Mouse (Mus musculus) hindbrain, embryonic 10.5 days (tissue): ENCODE data around the gene Cdiptos. TPM values are rescaled to one million over a fixed set of nuclear protein-coding genes. Genes with fewer than 3 reads are reported as not detected.

ENCODE experiments used
- DNase-seq: peaks from one replicate; pipeline ENCODE4 v3.0.0-alpha.2; 2017; ENCODE audit warnings: low spot score
- H3K27ac ChIP-seq: fragments of 300-500 bp; sonication (generic); 2 replicates; pipeline ENCODE4 v1.5.1; 2016; ENCODE audit warnings: mild to moderate bottlenecking, moderate library complexity
- H3K27me3 ChIP-seq: fragments of 300-500 bp; sonication (generic); 2 replicates; pipeline ENCODE4 v1.6.1; 2016; ENCODE audit warnings: mild to moderate bottlenecking; ENCODE audit not compliant: poor library complexity, insufficient read depth, severe bottlenecking
- H3K36me3 ChIP-seq: fragments of 300-500 bp; sonication (generic); 2 replicates; pipeline ENCODE4 v1.6.1; 2016; ENCODE audit warnings: mild to moderate bottlenecking, moderate library complexity
- H3K4me1 ChIP-seq: fragments of 300-500 bp; sonication (generic); replicated peaks from 2 replicates; pipeline ENCODE4 v1.6.1; 2016; ENCODE audit warnings: mild to moderate bottlenecking
- H3K4me3 ChIP-seq: fragments of 300-500 bp; sonication (generic); 2 replicates; pipeline ENCODE4 v1.5.1; 2016; ENCODE audit warnings: mild to moderate bottlenecking, moderate library complexity
- H3K9me3 ChIP-seq: fragments of 300-500 bp; sonication (generic); 2 replicates; pipeline ENCODE4 v1.6.1; 2016; ENCODE audit warnings: mild to moderate bottlenecking, moderate library complexity
- WGBS: fragments of 180-500 bp; shearing (Covaris S2); methylation state at CpG from one replicate; pipeline ENCODE4 v1.1.7; 2016; 5-methylcytosine and 5-hydroxymethylcytosine counted together
- polyA plus RNA-seq: library from polyadenylated mRNA; unstranded; fragments of >200 nt; fragmentation: Nextera tagmentation; extraction: Ambion mirVana; gene quantifications from 2 replicates; pipeline ENCODE4 v1.2.1, GENCODE M21; 2016

The Cdiptos gene
- polyA plus RNA-seq, 1 experiment from 2014 or later = 0.63 TPM

GRCm38 (mm10) chr7:127011051-127011450, 35.2 kb upstream of the Cdiptos start:
- DNase-seq = no peak
- H3K4me3 ChIP-seq = no peak overlapping the region
- WGBS = 88% methylated on average over 2 of the region's 2 CpGs
- peaks cover 46% of the 10 kb centered on the region for H3K36me3 ChIP-seq
- H3K4me1 ChIP-seq = peaks cover 44% of the 10 kb centered on the region
- H3K9me3 ChIP-seq = no peaks in the 10 kb centered on the region
- H3K27ac ChIP-seq = 0 out of 2 replicates have a peak overlapping the region, but pooled peaks have one; percentile 45
- H3K27me3 ChIP-seq = no peaks in the 10 kb centered on the region

DNA sequence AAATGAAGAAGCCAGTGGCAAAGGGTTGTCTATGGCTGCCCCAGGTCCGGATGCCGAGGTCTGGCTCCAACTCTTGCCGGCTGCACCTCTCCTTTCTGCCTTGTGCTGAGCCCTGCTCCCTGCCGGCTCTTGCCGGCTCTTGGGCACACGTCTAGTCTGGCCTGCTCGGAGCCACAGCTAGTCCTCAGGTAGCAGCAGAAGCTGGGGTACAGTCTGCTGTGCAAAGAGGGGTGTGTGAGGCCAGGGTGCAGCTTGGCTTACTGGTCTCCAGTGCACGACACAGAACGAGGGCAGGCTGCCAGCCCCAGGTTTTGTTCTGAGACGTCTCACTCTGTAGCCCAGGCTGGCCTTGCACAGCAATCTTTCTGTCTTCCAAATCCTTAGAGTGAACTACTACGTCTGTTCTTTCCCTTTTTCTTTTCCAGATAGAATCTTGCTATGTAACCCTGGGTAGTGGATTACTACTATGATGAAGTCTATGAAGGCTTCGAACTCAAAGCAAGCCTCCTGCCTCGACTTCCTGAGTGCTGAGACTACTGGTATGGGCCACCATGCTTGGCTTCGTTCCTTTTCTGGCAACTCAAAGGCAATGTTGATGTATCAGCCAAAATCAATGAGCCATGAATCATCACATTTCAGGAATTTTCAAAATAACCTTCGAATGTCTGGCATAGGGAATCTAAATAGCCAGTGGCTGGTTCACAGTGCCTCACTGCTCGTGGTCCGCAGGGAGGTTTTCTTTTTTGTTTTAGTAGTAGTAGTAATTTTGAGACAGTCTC, 33.6 kb upstream of the Cdiptos start:
- Histone ChIP-seq H3K4me1 (peaks cover 28% of the 10 kb centered on the region), H3K27ac (peak overlapping the region; percentile 76), H3K27me3 (no peaks in the 10 kb centered on the region), H3K4me3 (no peak overlapping the region), H3K36me3 (peaks cover 32% of the 10 kb centered on the region), H3K9me3 (no peaks in the 10 kb centered on the region)
- WGBS = 85% methylated on average over 17 of the region's 17 CpGs
- no peak for DNase-seq

DNA sequence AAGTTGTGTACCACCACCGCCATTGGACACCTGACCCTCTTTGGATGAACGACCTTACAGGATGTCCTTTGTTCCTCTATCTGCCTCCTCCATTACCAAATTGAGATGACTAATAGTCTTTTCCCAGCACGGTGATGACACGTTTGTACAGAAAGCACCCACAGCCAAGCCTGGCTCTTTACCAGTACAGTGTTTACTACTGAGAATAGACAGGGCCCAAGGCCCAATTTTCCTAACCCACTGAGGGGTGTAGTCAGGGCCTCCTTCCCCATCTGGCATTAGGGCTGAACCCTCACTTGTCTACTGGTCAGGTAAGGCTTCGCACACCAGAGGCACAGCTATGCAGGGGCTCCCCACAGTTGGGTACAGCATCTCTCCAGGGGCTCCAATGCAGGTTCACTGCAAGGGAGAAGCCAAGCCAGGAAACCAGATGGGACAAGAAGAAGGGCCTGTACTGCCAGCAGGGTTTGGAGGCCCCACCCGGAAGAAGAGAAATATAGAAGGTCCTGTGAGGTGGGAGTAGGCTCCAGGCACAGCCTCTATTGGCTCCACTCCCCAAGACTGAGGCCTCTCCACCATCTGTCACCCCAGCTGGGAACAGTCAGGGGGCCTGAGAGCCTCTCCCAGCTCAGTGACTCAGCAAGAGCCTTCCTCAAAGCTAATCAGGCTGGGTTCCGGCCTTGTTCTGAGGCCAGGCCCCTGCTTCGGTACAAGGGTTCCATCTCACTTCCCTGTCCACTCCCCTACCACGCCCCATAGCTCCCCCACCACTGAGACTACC, 32.5 kb upstream of the Cdiptos start:
- peaks cover 22% of the 10 kb centered on the region for H3K4me1 ChIP-seq
- H3K4me3 ChIP-seq = no peak overlapping the region
- H3K27ac ChIP-seq = peak overlapping the region; percentile 76
- no peaks in the 10 kb centered on the region for H3K9me3 ChIP-seq
- H3K36me3 ChIP-seq = peaks cover 21% of the 10 kb centered on the region
- H3K27me3 ChIP-seq = no peaks in the 10 kb centered on the region
- 69% methylated on average over 9 of the region's 9 CpGs for WGBS
- peak; percentile 30 for DNase-seq

GRCm38 (mm10) chr7:127007313-127008024, 31.6 kb upstream of the Cdiptos start:
- H3K27ac ChIP-seq = peak overlapping the region; percentile 40; the same call in 1 of the 2 replicates
- H3K9me3 ChIP-seq = no peaks in the 10 kb centered on the region
- H3K27me3 ChIP-seq = no peaks in the 10 kb centered on the region
- H3K4me1 ChIP-seq = peaks cover 17% of the 10 kb centered on the region
- DNase-seq = no peak
- peaks cover 11% of the 10 kb centered on the region for H3K36me3 ChIP-seq
- WGBS = 86% methylated on average over 6 of the region's 6 CpGs
- no peak overlapping the region for H3K4me3 ChIP-seq

GRCm38 (mm10) chr7:127004122-127004875, 28.4 kb upstream of the Cdiptos start:
- H3K27me3 ChIP-seq = no peaks in the 10 kb centered on the region
- 92% methylated on average over 4 of the region's 4 CpGs for WGBS
- H3K9me3 ChIP-seq = no peaks in the 10 kb centered on the region
- H3K4me3 ChIP-seq = no peak overlapping the region
- DNase-seq = no peak
- no peaks in the 10 kb centered on the region for H3K36me3 ChIP-seq
- no peak overlapping the region for H3K27ac ChIP-seq
- H3K4me1 ChIP-seq = peaks cover 11% of the 10 kb centered on the region

DNA sequence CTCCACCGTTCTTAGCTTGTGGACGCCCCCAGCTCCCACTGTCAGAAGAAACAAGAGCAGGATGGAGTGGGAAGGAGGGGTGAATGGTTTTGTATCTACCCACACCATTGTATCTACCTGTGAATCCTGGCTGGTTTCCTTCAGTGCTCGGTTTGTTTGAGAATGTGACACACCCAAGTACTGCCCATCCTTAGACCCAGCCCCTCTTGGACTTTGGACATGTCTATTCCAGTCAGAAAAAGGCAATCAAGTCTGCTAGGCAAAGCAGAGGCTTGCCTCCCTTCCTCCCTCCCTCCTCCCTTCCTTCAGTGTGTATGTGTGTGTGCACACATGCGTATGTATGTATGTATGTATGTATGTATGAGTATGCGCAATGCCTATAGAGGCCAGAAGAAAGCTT, 27.7 kb upstream of the Cdiptos start:
- Histone ChIP-seq H3K36me3 (no peaks in the 10 kb centered on the region), H3K27me3 (no peaks in the 10 kb centered on the region), H3K9me3 (no peaks in the 10 kb centered on the region), H3K27ac (no peak overlapping the region), H3K4me3 (no peak overlapping the region), H3K4me1 (peaks cover 5% of the 10 kb centered on the region)
- DNase-seq = no peak
- WGBS = 85% methylated on average over 5 of the region's 5 CpGs

DNA sequence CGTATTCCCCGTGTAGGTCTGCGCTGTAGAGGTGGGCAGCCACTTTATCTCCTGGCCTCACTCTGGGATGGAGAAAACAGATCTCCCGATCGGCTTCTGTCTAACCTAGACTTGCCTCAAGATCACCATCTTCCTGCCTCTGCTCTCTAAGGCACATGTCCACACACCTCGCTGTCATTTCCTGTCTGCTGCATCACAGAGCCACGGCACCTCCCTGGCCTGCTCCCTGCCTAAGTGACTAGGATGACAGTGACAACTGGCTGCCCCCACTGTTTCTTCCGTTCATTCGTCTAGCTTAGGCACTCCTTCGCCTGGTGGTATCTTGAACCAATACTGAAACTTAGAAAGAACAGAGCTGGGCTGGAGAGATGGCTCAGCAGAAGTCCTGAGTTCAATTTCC, 23.7 kb upstream of the Cdiptos start:
- Histone ChIP-seq H3K4me3 (no peak overlapping the region), H3K27ac (no peak overlapping the region), H3K36me3 (peaks cover 5% of the 10 kb centered on the region; the same call in 1 of the 2 replicates), H3K9me3 (peaks cover 4% of the 10 kb centered on the region; the same call in 1 of the 2 replicates), H3K4me1 (no peaks in the 10 kb centered on the region), H3K27me3 (no peaks in the 10 kb centered on the region)
- 85% methylated on average over 10 of the region's 10 CpGs for WGBS
- no peak for DNase-seq

- H3K27ac ChIP-seq = no peak overlapping the region
- DNase-seq = no peak
- WGBS = 76% methylated on average over 4 of the region's 4 CpGs
- H3K27me3 ChIP-seq = no peaks in the 10 kb centered on the region
- no peak overlapping the region for H3K4me3 ChIP-seq
- peaks cover 4% of the 10 kb centered on the region; the same call in 1 of the 2 replicates for H3K9me3 ChIP-seq
- peaks cover 5% of the 10 kb centered on the region; the same call in 1 of the 2 replicates for H3K36me3 ChIP-seq
- H3K4me1 ChIP-seq = peaks cover 11% of the 10 kb centered on the region
Measured at GRCm38 (mm10) chr7:126996449-126996848, 20.6 kb upstream of the Cdiptos start.

DNA sequence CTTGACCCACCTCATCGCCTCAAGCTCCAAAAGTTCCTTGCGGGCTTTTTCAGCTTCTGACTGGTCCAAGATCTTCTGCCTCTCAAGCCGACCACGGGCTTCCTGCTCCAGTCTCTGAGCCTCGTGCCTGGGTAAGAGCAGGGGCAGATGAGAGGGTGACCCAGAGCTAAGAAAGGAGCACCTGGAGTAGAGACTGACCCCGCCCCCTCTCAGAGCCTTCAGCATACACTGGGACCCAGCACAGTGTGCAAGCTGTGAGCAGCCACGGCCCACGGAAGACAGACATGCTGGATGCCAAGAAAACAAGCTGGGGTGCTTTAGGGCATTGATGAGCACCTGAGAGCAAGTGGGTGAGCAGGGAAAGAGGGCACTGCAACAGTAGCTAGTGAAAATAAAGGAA, 12.9 kb upstream of the Cdiptos start:
- 77% methylated on average over 8 of the region's 8 CpGs for WGBS
- no peak overlapping the region for H3K27ac ChIP-seq

DNA sequence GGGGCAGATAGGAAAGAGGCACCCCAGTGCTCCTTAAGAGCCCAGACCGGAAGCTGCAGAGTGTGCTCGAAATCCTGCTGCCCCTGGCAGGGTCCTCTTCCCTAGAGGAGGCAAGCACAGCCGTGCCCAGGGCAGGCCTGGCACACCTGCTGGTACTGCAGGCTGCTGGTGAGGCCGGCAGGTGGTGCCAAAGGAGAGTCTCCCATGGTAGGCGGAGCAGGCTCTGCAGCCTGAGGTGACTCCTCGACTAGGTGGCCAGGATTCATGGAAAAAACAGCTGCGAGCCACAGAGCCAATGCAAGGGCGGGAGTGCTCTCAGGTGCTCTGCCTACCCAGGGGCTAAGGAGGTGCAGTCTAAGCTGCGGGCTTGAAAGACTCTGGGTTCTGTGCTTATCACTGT, 10.4 kb upstream of the Cdiptos start:
- H3K27ac ChIP-seq = no peak overlapping the region
- H3K36me3 ChIP-seq = peaks cover 2% of the 10 kb centered on the region; the same call in 1 of the 2 replicates
- 47% methylated on average over 9 of the region's 9 CpGs for WGBS
- no peak overlapping the region for H3K4me3 ChIP-seq
- peaks cover 5% of the 10 kb centered on the region; the same call in 1 of the 2 replicates for H3K4me1 ChIP-seq
- no peaks in the 10 kb centered on the region for H3K27me3 ChIP-seq
- H3K9me3 ChIP-seq = no peaks in the 10 kb centered on the region
- no peak for DNase-seq

More for the DNA sequence above, 12.9 kb upstream of the Cdiptos start:
- Histone ChIP-seq H3K36me3 (no peaks in the 10 kb centered on the region), H3K4me1 (peaks cover 16% of the 10 kb centered on the region), H3K27me3 (no peaks in the 10 kb centered on the region), H3K4me3 (no peak overlapping the region), H3K9me3 (no peaks in the 10 kb centered on the region)
- DNase-seq = no peak

GRCm38 (mm10) chr7:126984667-126985444, 9.0 kb upstream of the Cdiptos start:
- 0 out of 2 replicates have a peak overlapping the region, but pooled peaks have one; percentile 45 for H3K27ac ChIP-seq
- H3K27me3 ChIP-seq = no peaks in the 10 kb centered on the region
- no peaks in the 10 kb centered on the region for H3K9me3 ChIP-seq
- WGBS = 64% methylated on average over 10 of the region's 10 CpGs
- DNase-seq = no peak
- peaks cover 16% of the 10 kb centered on the region for H3K36me3 ChIP-seq
- H3K4me1 ChIP-seq = peaks cover 5% of the 10 kb centered on the region; the same call in 1 of the 2 replicates
- H3K4me3 ChIP-seq = no peak overlapping the region
